Mouse (Mus musculus) CH12.LX (cell line): ENCODE results near the gene Ndufv2.

Source experiments
- CTCF ChIP-seq, 2 experiments: IDR thresholded peaks in 1 of 2; conservative IDR thresholded peaks in 1 of 2; 2 replicates each; pipeline ENCODE4 v1.5.1; 2011 to 2012; ENCODE audit warnings: low read depth in 2 of 2, low read length in 2 of 2, improper control_type of control experiment in 1 of 2, inconsistent platforms in 1 of 2, mild to moderate bottlenecking in 1 of 2, moderate library complexity in 1 of 2
- IRF4 ChIP-seq: IDR thresholded peaks from 2 replicates; pipeline ENCODE4 v1.6.1; 2014; ENCODE audit warnings: low read depth, mild to moderate bottlenecking, inconsistent platforms, low read length, improper control_type of control experiment
- NELFE ChIP-seq: IDR thresholded peaks from 2 replicates; pipeline ENCODE4 v1.6.1; 2011; ENCODE audit warnings: low read depth, low read length, improper control_type of control experiment

- TF ChIP-seq CTCF (conservative IDR thresholded peaks at IDR 0.05 in 1 of 2, IDR thresholded peaks at IDR 0.05 in 1 of 2; ENCODE audit: low read depth in 2 of 2, low read length in 2 of 2) (no peak), NELFE (no peak), IRF4 (no peak)
Measured at GRCm38 (mm10) chr17:66085038-66085437, 16.3 kb downstream of the Ndufv2 start.
